Mouse (Mus musculus) C2C12 (cell line): Measurements from ENCODE around the gene Stim1.

ENCODE experiments used
- CTCF ChIP-seq: IDR thresholded peaks from one replicate; pipeline ENCODE4 v1.5.1; 2011; ENCODE audit not compliant: control insufficient read depth, insufficient read depth, insufficient read length
- FOSL1 ChIP-seq: IDR thresholded peaks from one replicate; pipeline ENCODE4 v1.8.0; 2011; ENCODE audit warnings: mild to moderate bottlenecking, low read length; ENCODE audit not compliant: poor library complexity, insufficient read depth, severe bottlenecking
- MAX ChIP-seq: IDR thresholded peaks from one replicate; pipeline ENCODE4 v1.6.1; 2011; ENCODE audit warnings: mild to moderate bottlenecking, control low read depth
- USF1 ChIP-seq: IDR thresholded peaks from one replicate; pipeline ENCODE4 v1.6.1; 2011; ENCODE audit warnings: low read depth, mild to moderate bottlenecking, control low read depth, moderate library complexity

DNA sequence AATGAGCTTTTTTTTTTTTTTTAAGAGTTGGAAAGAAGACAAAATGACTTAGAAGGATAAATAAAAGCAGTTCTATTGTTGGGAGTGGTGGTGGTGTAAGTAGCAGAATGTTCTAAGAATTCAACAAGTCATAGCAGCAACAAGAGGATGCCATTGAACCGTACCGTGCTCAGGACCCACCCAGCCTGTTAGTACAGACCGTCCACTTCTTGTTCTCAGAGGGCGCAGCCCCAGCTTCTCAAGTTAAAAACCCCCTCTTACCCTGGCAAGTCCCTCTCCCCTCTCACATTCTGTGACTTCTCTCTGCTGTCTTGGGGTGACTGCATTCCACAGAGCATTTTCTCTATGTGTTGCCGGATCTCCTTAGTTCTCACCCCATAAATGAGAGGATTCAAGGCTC lies 209.0 kb downstream of the Stim1 start:
- no peak for TF ChIP-seq USF1
- TF ChIP-seq CTCF = no peak
- no peak for TF ChIP-seq FOSL1
- TF ChIP-seq MAX = no peak
